Mouse (Mus musculus): ENCODE measurements around the gene Morc2a. TPM values are rescaled to one million over a fixed set of nuclear protein-coding genes. Genes with fewer than 3 reads are reported as not detected.

Morc2a gene
- polyA plus RNA-seq, 1 experiment from 2014 or later, result 25.1 TPM

- Histone ChIP-seq H3K9ac (ENCODE audit: low read length) (no peak overlapping the region), H3K27ac (ENCODE audit: low read depth, low read length) (no peak overlapping the region), H3K36me3 (ENCODE audit: control insufficient read depth, insufficient read depth, low read length) (peaks cover 97% of the 10 kb centered on the region), H3K4me2 (ENCODE audit: low read length) (no peak overlapping the region), H3K4me1 (ENCODE audit: control insufficient read depth, insufficient read depth, low read length) (no peaks in the 10 kb centered on the region), H3K4me3 (ENCODE audit: low read depth, low read length) (no peak overlapping the region), H3K9me3 (replicated peaks; ENCODE audit: control insufficient read depth, low read length) (no peaks in the 10 kb centered on the region), H3K27me3 (replicated peaks; ENCODE audit: control insufficient read depth, insufficient read depth, low read length) (no peaks in the 10 kb centered on the region)
- ATAC-seq (no peak), DNase-seq (ENCODE audit: low spot score) (no peak)
- WGBS, result 55% methylated on average over 4 of the region's 4 CpGs
These were observed 25.6 kb downstream of the Morc2a start for GRCm38 (mm10) chr11:3674545-3674944.

GRCm38 (mm10) chr11:3676423-3676822 lies 27.4 kb downstream of the Morc2a start:
- Histone ChIP-seq H3K27me3 (replicated peaks; ENCODE audit: control insufficient read depth, insufficient read depth, low read length) (no peaks in the 10 kb centered on the region), H3K4me1 (ENCODE audit: control insufficient read depth, insufficient read depth, low read length) (no peaks in the 10 kb centered on the region), H3K27ac (ENCODE audit: low read depth, low read length) (no peak overlapping the region), H3K36me3 (ENCODE audit: control insufficient read depth, insufficient read depth, low read length) (peaks cover 98% of the 10 kb centered on the region), H3K4me3 (ENCODE audit: low read depth, low read length) (no peak overlapping the region), H3K9me3 (replicated peaks; ENCODE audit: control insufficient read depth, low read length) (no peaks in the 10 kb centered on the region), H3K9ac (ENCODE audit: low read length) (no peak overlapping the region), H3K4me2 (ENCODE audit: low read length) (no peak overlapping the region)
- 99% methylated on average over 5 of the region's 5 CpGs for WGBS
- no peak for DNase-seq (ENCODE audit: low spot score)
- ATAC-seq, result no peak

GRCm38 (mm10) chr11:3677204-3677603 lies 28.2 kb downstream of the Morc2a start:
- DNase-seq (ENCODE audit: low spot score), result no peak
- ATAC-seq, result no peak

GRCm38 (mm10) chr11:3679771-3680170 lies 30.8 kb downstream of the Morc2a start:
- WGBS, result 96% methylated on average over 3 of the region's 3 CpGs
- H3K4me3 ChIP-seq (ENCODE audit: low read depth, low read length), result no peak overlapping the region
- H3K9ac ChIP-seq (ENCODE audit: low read length), result no peak overlapping the region
- no peak overlapping the region for H3K27ac ChIP-seq (ENCODE audit: low read depth, low read length)
- no peaks in the 10 kb centered on the region for H3K4me1 ChIP-seq (ENCODE audit: control insufficient read depth, insufficient read depth, low read length)
- no peaks in the 10 kb centered on the region for H3K9me3 ChIP-seq (replicated peaks; ENCODE audit: control insufficient read depth, low read length)
- ATAC-seq (no peak), DNase-seq (ENCODE audit: low spot score) (no peak)
- no peaks in the 10 kb centered on the region for H3K27me3 ChIP-seq (replicated peaks; ENCODE audit: control insufficient read depth, insufficient read depth, low read length)
- H3K4me2 ChIP-seq (ENCODE audit: low read length), result no peak overlapping the region
- peaks cover 93% of the 10 kb centered on the region for H3K36me3 ChIP-seq (ENCODE audit: control insufficient read depth, insufficient read depth, low read length)

More at GRCm38 (mm10) chr11:3677204-3677603, 28.2 kb downstream of the Morc2a start:
- no peak overlapping the region for H3K4me3 ChIP-seq (ENCODE audit: low read depth, low read length)
- 83% methylated on average over 6 of the region's 6 CpGs for WGBS
- H3K9me3 ChIP-seq (replicated peaks; ENCODE audit: control insufficient read depth, low read length), result no peaks in the 10 kb centered on the region
- no peaks in the 10 kb centered on the region for H3K27me3 ChIP-seq (replicated peaks; ENCODE audit: control insufficient read depth, insufficient read depth, low read length)
- no peak overlapping the region for H3K27ac ChIP-seq (ENCODE audit: low read depth, low read length)
- no peak overlapping the region for H3K4me2 ChIP-seq (ENCODE audit: low read length)
- peaks cover 94% of the 10 kb centered on the region for H3K36me3 ChIP-seq (ENCODE audit: control insufficient read depth, insufficient read depth, low read length)
- H3K4me1 ChIP-seq (ENCODE audit: control insufficient read depth, insufficient read depth, low read length), result no peaks in the 10 kb centered on the region
- no peak overlapping the region for H3K9ac ChIP-seq (ENCODE audit: low read length)

- no peak overlapping the region for H3K4me3 ChIP-seq (ENCODE audit: low read depth, low read length)
- H3K4me1 ChIP-seq (ENCODE audit: control insufficient read depth, insufficient read depth, low read length), result no peaks in the 10 kb centered on the region
- H3K9me3 ChIP-seq (replicated peaks; ENCODE audit: control insufficient read depth, low read length), result no peaks in the 10 kb centered on the region
- H3K4me2 ChIP-seq (ENCODE audit: low read length), result no peak overlapping the region
- no peaks in the 10 kb centered on the region for H3K27me3 ChIP-seq (replicated peaks; ENCODE audit: control insufficient read depth, insufficient read depth, low read length)
- no peak overlapping the region for H3K9ac ChIP-seq (ENCODE audit: low read length)
- peaks cover 91% of the 10 kb centered on the region for H3K36me3 ChIP-seq (ENCODE audit: control insufficient read depth, insufficient read depth, low read length)
- H3K27ac ChIP-seq (ENCODE audit: low read depth, low read length), result no peak overlapping the region
- DNase-seq (ENCODE audit: low spot score), result no peak
- 95% methylated on average over 11 of the region's 11 CpGs for WGBS
- ATAC-seq, result no peak
These were observed 34.7 kb downstream of the Morc2a start for GRCm38 (mm10) chr11:3683696-3684095.

- no peak for ATAC-seq
- Histone ChIP-seq H3K4me2 (ENCODE audit: low read length) (no peak overlapping the region), H3K27ac (ENCODE audit: low read depth, low read length) (no peak overlapping the region), H3K27me3 (replicated peaks; ENCODE audit: control insufficient read depth, insufficient read depth, low read length) (no peaks in the 10 kb centered on the region), H3K4me1 (ENCODE audit: control insufficient read depth, insufficient read depth, low read length) (no peaks in the 10 kb centered on the region), H3K36me3 (ENCODE audit: control insufficient read depth, insufficient read depth, low read length) (peaks cover 92% of the 10 kb centered on the region), H3K9me3 (replicated peaks; ENCODE audit: control insufficient read depth, low read length) (no peaks in the 10 kb centered on the region), H3K4me3 (ENCODE audit: low read depth, low read length) (no peak overlapping the region), H3K9ac (ENCODE audit: low read length) (no peak overlapping the region)
- DNase-seq (ENCODE audit: low spot score), result no peak
- WGBS, result 95% methylated on average over 1 of the region's 1 CpGs
These were observed 35.2 kb downstream of the Morc2a start for GRCm38 (mm10) chr11:3684232-3684631.

- DNase-seq (ENCODE audit: low spot score) (no peak), ATAC-seq (no peak)
- 96% methylated on average over 5 of the region's 5 CpGs for WGBS
- Histone ChIP-seq H3K9ac (ENCODE audit: low read length) (no peak overlapping the region), H3K27me3 (replicated peaks; ENCODE audit: control insufficient read depth, insufficient read depth, low read length) (no peaks in the 10 kb centered on the region), H3K4me2 (ENCODE audit: low read length) (no peak overlapping the region), H3K4me1 (ENCODE audit: control insufficient read depth, insufficient read depth, low read length) (no peaks in the 10 kb centered on the region), H3K4me3 (ENCODE audit: low read depth, low read length) (no peak overlapping the region), H3K9me3 (replicated peaks; ENCODE audit: control insufficient read depth, low read length) (no peaks in the 10 kb centered on the region), H3K36me3 (ENCODE audit: control insufficient read depth, insufficient read depth, low read length) (peaks cover 92% of the 10 kb centered on the region), H3K27ac (ENCODE audit: low read depth, low read length) (no peak overlapping the region)
These were observed 35.9 kb downstream of the Morc2a start for GRCm38 (mm10) chr11:3684723-3685430.

GRCm38 (mm10) chr11:3685431-3685830 lies 36.4 kb downstream of the Morc2a start:
- Histone ChIP-seq H3K4me3 (ENCODE audit: low read depth, low read length) (no peak overlapping the region), H3K27ac (ENCODE audit: low read depth, low read length) (no peak overlapping the region), H3K9me3 (replicated peaks; ENCODE audit: control insufficient read depth, low read length) (no peaks in the 10 kb centered on the region), H3K4me2 (ENCODE audit: low read length) (no peak overlapping the region), H3K4me1 (ENCODE audit: control insufficient read depth, insufficient read depth, low read length) (no peaks in the 10 kb centered on the region), H3K27me3 (replicated peaks; ENCODE audit: control insufficient read depth, insufficient read depth, low read length) (no peaks in the 10 kb centered on the region), H3K36me3 (ENCODE audit: control insufficient read depth, insufficient read depth, low read length) (peaks cover 92% of the 10 kb centered on the region), H3K9ac (ENCODE audit: low read length) (no peak overlapping the region)
- WGBS, result 95% methylated on average over 8 of the region's 8 CpGs
- ATAC-seq (no peak), DNase-seq (ENCODE audit: low spot score) (no peak)

GRCm38 (mm10) chr11:3686318-3686717 lies 37.3 kb downstream of the Morc2a start:
- Histone ChIP-seq H3K4me3 (ENCODE audit: low read depth, low read length) (no peak overlapping the region), H3K4me2 (ENCODE audit: low read length) (no peak overlapping the region)
- no peak for DNase-seq (ENCODE audit: low spot score)

More at GRCm38 (mm10) chr11:3686318-3686717, 37.3 kb downstream of the Morc2a start:
- H3K36me3 ChIP-seq (ENCODE audit: control insufficient read depth, insufficient read depth, low read length), result peaks cover 92% of the 10 kb centered on the region
- H3K9ac ChIP-seq (ENCODE audit: low read length), result no peak overlapping the region
- no peak overlapping the region for H3K27ac ChIP-seq (ENCODE audit: low read depth, low read length)
- WGBS, result 94% methylated on average over 2 of the region's 2 CpGs
- no peaks in the 10 kb centered on the region for H3K4me1 ChIP-seq (ENCODE audit: control insufficient read depth, insufficient read depth, low read length)
- H3K9me3 ChIP-seq (replicated peaks; ENCODE audit: control insufficient read depth, low read length), result no peaks in the 10 kb centered on the region
- ATAC-seq, result no peak
- no peaks in the 10 kb centered on the region for H3K27me3 ChIP-seq (replicated peaks; ENCODE audit: control insufficient read depth, insufficient read depth, low read length)
